Mouse (Mus musculus): ENCODE measurements around the gene Gm30191.
A peak's percentile ranks its signal among the peaks of the same experiment; 100 is the strongest.

The Gm30191 gene

GRCm38 (mm10) chr4:134251241-134252130 lies 4.8 kb downstream of the Gm30191 start:
- no peak for DNase-seq (ENCODE audit: low read depth, low spot score)

- DNase-seq (ENCODE audit: low read depth, low spot score), result no peak
Observed at GRCm38 (mm10) chr4:134252131-134252910, 5.6 kb downstream of the Gm30191 start.

GRCm38 (mm10) chr4:134252911-134253721 lies 6.4 kb downstream of the Gm30191 start:
- DNase-seq (ENCODE audit: low read depth, low spot score), result no peak

- DNase-seq (ENCODE audit: low read depth, low spot score), result no peak
Observed at GRCm38 (mm10) chr4:134253722-134254324, 7.1 kb downstream of the Gm30191 start, which contains the start of gene Grrp1. TSS of gene Grrp1 (minus strand) at chr4:134254106.

- no peak for DNase-seq (ENCODE audit: low read depth, low spot score)
Observed at GRCm38 (mm10) chr4:134254835-134255234, 8.1 kb downstream of the Gm30191 start.

GRCm38 (mm10) chr4:134255854-134256253 lies 9.1 kb downstream of the Gm30191 start:
- DNase-seq (ENCODE audit: low read depth, low spot score), result no peak

- no peak for DNase-seq (ENCODE audit: low read depth, low spot score)
Observed at GRCm38 (mm10) chr4:134256407-134257197, 9.9 kb downstream of the Gm30191 start.

GRCm38 (mm10) chr4:134257198-134258009 lies 10.7 kb downstream of the Gm30191 start:
- DNase-seq (ENCODE audit: low read depth, low spot score), result no peak

GRCm38 (mm10) chr4:134258354-134258753 lies 11.6 kb downstream of the Gm30191 start:
- no peak for DNase-seq (ENCODE audit: low read depth, low spot score)

GRCm38 (mm10) chr4:134263191-134263590 lies 16.5 kb downstream of the Gm30191 start:
- DNase-seq (ENCODE audit: low read depth, low spot score), result no peak

- no peak for DNase-seq (ENCODE audit: low read depth, low spot score)
Observed at GRCm38 (mm10) chr4:134265860-134266585, 19.3 kb downstream of the Gm30191 start.

- no peak for DNase-seq (ENCODE audit: low read depth, low spot score)
Observed at GRCm38 (mm10) chr4:134268102-134268655, 21.4 kb downstream of the Gm30191 start.

- peak; percentile 16 for DNase-seq (ENCODE audit: low read depth, low spot score)
Observed at GRCm38 (mm10) chr4:134269622-134270021, 22.9 kb downstream of the Gm30191 start.

- DNase-seq (ENCODE audit: low read depth, low spot score), result no peak
Observed at GRCm38 (mm10) chr4:134271979-134272378, 25.2 kb downstream of the Gm30191 start.

- no peak for DNase-seq (ENCODE audit: low read depth, low spot score)
Observed at GRCm38 (mm10) chr4:134272731-134273416, 26.1 kb downstream of the Gm30191 start.

- DNase-seq (ENCODE audit: low read depth, low spot score), result no peak
Observed at GRCm38 (mm10) chr4:134273417-134274345, 26.9 kb downstream of the Gm30191 start.

GRCm38 (mm10) chr4:134284942-134285341 lies 38.2 kb downstream of the Gm30191 start:
- no peak for DNase-seq (ENCODE audit: low read depth, low spot score)
